Mouse (Mus musculus) intestine, embryonic 16.5 days (tissue): ENCODE data around the gene Fam49a. TPM values are rescaled to one million over a fixed set of nuclear protein-coding genes. Genes with fewer than 3 reads are reported as not detected.

Source experiments
- ATAC-seq: fragments of 200-750 bp; cut with Nextera tagmentation; 2 replicates; pipeline ENCODE4 v1.8.0; 2017; ENCODE audit warnings: moderate TSS enrichment, moderate library complexity
- H3K27ac ChIP-seq: fragments of 300-500 bp; sonication (generic); 2 replicates; pipeline ENCODE4 v1.5.1; 2014; ENCODE audit warnings: mild to moderate bottlenecking, low read length
- H3K27me3 ChIP-seq: fragments of 300-500 bp; sonication (generic); replicated peaks from 2 replicates; pipeline ENCODE4 v1.6.1; 2014; ENCODE audit warnings: low read length, control low read depth, mixed read lengths; ENCODE audit not compliant: control insufficient read depth, insufficient read depth
- H3K36me3 ChIP-seq: fragments of 300-500 bp; sonication (generic); 2 replicates; pipeline ENCODE4 v1.6.1; 2014; ENCODE audit warnings: low read length, control low read depth; ENCODE audit not compliant: control insufficient read depth, insufficient read depth
- H3K4me1 ChIP-seq: fragments of 300-500 bp; sonication (generic); 2 replicates; pipeline ENCODE4 v1.6.1; 2014; ENCODE audit warnings: low read length, control low read depth, mixed read lengths; ENCODE audit not compliant: control insufficient read depth, insufficient read depth
- H3K4me2 ChIP-seq: fragments of 300-500 bp; sonication (generic); 2 replicates; pipeline ENCODE4 v1.6.1; 2014; ENCODE audit warnings: low read depth, low read length, control low read depth
- H3K4me3 ChIP-seq: fragments of 300-500 bp; sonication (generic); 2 replicates; pipeline ENCODE4 v1.5.1; 2014; ENCODE audit warnings: mild to moderate bottlenecking, low read length
- H3K9ac ChIP-seq: fragments of 300-500 bp; sonication (generic); 2 replicates; pipeline ENCODE4 v1.6.1; 2014; ENCODE audit warnings: low read depth, low read length
- H3K9me3 ChIP-seq: fragments of 300-500 bp; sonication (generic); 2 replicates; pipeline ENCODE4 v1.6.1; 2016; ENCODE audit warnings: low read length, control low read depth; ENCODE audit not compliant: control insufficient read depth
- WGBS: fragments of 180-500 bp; shearing (Covaris S2); extraction: QIAGEN DNeasy Blood & Tissue Kit; methylation state at CpG from one replicate; pipeline ENCODE4 v1.1.7; 2014; 5-methylcytosine and 5-hydroxymethylcytosine counted together
- polyA plus RNA-seq: library from polyadenylated mRNA; unstranded; fragments of >200 nt; fragmentation: Nextera tagmentation; extraction: Ambion mirVana; gene quantifications from 2 replicates; pipeline ENCODE4 v1.2.1, GENCODE M21; 2015

The Fam49a gene
- polyA plus RNA-seq, 1 experiment from 2014 or later = 8.6 TPM

DNA sequence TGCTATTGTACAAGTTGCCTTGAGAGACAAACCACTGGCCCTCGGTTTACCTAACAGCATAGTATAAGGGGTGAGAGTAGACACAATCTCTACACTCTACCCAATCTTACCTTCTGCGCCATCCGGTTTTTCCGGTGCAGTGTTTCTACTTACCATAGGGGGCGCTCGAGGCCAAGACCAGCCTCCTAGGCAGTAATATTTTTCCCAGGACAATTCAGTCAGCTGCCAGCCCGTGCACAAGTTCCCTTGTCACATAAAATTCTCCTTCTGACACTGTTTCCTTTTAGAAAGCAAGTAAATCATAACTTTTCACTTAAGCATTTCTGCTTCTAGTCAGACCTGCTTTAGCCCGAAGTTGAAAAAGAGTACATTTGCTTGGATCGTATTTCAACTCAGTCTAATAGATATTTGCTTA is 139.1 kb downstream of the Fam49a start:
- Histone ChIP-seq H3K4me2 (peak overlapping the region; percentile 50), H3K36me3 (no peaks in the 10 kb centered on the region), H3K4me3 (peak overlapping the region; percentile 24; the same call in 1 of the 2 replicates), H3K9me3 (no peaks in the 10 kb centered on the region), H3K9ac (no peak overlapping the region), H3K4me1 (peaks cover 3% of the 10 kb centered on the region), H3K27ac (no peak overlapping the region), H3K27me3 (no peaks in the 10 kb centered on the region)
- WGBS = 44% methylated on average over 9 of the region's 9 CpGs
- ATAC-seq = peak; percentile 62; the same call in 1 of the 2 replicates

DNA sequence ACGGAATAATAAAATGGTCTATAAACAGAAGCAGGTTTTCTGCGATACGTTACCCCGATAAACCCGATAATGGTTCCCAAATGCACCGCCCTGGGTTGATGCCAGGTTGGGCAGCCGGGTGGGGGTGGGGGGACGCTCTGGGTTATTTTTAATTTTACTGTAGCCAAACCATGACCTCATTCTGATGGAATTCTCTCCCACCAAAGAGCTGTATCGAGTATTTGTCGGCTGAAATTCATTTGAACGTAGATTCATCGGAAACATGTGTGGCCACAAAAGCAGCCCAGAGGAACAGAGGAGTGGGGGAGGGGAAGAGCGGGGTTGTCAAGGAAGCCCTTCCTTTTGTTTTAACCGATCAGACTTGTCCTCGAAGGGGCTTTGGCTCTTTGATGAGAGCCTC is 139.6 kb downstream of the Fam49a start:
- peak; percentile 38; the same call in 1 of the 2 replicates for ATAC-seq
- WGBS = 31% methylated on average over 15 of the region's 15 CpGs
- Histone ChIP-seq H3K27me3 (no peaks in the 10 kb centered on the region), H3K4me2 (peak overlapping the region; percentile 50), H3K4me3 (peak overlapping the region; percentile 24; the same call in 1 of the 2 replicates), H3K9ac (no peak overlapping the region), H3K36me3 (no peaks in the 10 kb centered on the region), H3K9me3 (no peaks in the 10 kb centered on the region), H3K4me1 (peaks cover 3% of the 10 kb centered on the region), H3K27ac (no peak overlapping the region)

DNA sequence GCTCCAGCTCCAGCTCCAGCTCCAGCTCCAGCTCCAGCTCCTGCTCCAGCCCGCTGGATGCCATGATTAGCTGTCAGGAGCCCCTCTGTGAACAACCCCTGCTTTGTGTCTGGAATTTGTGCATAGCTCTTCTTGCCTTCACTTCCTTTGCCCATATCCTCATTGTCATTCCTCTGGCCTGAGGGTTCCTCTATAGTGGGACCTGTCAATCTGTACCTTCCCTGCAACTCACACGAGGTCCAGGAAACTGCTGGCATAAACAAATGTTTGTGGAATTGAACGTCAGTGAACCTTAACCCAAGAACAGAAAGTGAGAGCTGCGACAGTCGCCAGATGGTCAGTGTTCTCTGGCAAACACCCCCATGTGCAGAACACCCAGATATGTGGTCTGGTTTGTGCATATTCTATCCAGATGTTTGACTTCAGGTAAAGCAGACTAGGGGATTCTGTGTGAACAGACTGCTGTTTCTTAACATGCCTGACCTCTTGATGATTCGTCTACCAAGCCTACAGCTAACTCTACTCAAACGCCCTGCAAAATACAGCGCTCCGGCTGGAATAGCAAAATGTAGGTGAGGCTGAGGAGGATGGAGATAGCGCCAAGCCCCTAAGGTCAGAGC is 143.7 kb downstream of the Fam49a start:
- no peak overlapping the region for H3K4me3 ChIP-seq
- H3K27me3 ChIP-seq = no peaks in the 10 kb centered on the region
- no peak overlapping the region for H3K27ac ChIP-seq
- H3K36me3 ChIP-seq = no peaks in the 10 kb centered on the region
- H3K9me3 ChIP-seq = no peaks in the 10 kb centered on the region
- no peak overlapping the region for H3K4me2 ChIP-seq
- peaks cover 3% of the 10 kb centered on the region for H3K4me1 ChIP-seq
- no peak overlapping the region for H3K9ac ChIP-seq
- no peak for ATAC-seq
- WGBS = 44% methylated on average over 10 of the region's 10 CpGs

DNA sequence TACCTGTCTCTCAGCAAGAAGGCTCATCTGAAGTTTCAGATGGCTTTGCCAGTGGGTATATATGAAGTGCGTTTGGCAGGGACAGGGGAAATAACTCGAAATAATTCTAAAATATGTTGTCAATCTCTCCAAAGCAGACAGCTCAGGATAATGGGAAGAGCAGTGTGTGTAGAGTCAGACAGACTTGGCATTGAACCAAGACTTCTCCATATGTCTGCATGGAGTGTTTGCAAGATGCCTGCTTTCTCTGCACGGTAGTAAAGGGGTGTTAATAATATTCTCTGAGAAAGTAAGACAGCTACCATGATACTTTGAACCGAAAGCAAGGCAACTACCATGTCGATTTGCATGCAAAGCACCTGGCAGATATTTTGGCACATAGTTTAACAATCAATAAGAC is 147.1 kb downstream of the Fam49a start:
- Histone ChIP-seq H3K27me3 (no peaks in the 10 kb centered on the region), H3K4me3 (no peak overlapping the region), H3K4me2 (no peak overlapping the region), H3K4me1 (no peaks in the 10 kb centered on the region), H3K9ac (no peak overlapping the region), H3K27ac (no peak overlapping the region), H3K9me3 (no peaks in the 10 kb centered on the region), H3K36me3 (no peaks in the 10 kb centered on the region)
- 54% methylated on average over 5 of the region's 5 CpGs for WGBS
- ATAC-seq = no peak

DNA sequence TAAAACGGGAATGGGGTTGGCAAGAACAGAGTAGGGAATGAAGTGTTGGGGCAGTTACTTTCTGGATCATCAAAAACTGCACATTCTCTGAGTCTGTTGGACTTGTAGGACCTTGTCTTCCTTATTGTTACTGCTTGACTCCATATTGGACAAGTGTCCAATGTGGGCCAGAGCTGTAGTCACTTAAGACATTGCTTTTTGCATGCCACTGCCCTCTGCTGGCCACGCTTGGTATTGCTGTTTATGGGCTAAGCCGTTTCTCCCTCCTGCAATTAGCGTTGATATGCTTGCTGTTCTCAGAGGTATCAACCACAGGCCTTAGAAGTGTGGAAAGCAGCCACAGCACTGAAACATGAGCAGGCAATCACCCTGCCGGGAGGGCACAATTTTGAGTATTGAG is 150.7 kb downstream of the Fam49a start:
- Histone ChIP-seq H3K9me3 (no peaks in the 10 kb centered on the region), H3K4me1 (no peaks in the 10 kb centered on the region), H3K4me3 (no peak overlapping the region), H3K4me2 (no peak overlapping the region), H3K9ac (no peak overlapping the region), H3K27ac (no peak overlapping the region), H3K36me3 (no peaks in the 10 kb centered on the region), H3K27me3 (no peaks in the 10 kb centered on the region)
- WGBS = 38% methylated on average over 5 of the region's 5 CpGs
- ATAC-seq = peak; percentile 42; the same call in 1 of the 2 replicates

DNA sequence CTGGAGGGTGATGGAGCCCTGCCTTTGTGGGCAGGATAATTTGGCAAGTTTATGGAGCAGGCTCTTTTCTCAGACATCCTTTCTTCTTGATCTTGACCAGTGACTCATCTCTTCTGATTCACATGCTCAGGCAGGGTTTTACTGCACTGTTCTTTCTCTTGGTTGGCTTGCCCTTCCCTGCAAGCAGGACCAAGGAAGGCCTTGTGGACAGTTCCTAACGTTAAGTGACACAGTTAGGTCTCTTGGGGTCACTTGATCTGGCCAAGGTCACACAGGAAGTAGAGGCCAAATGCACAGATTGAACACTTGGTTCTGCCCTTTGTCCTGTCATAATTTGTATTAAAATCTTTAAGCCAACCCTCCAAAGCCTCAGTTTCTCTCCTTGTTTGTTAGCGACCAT is 158.5 kb downstream of the Fam49a start:
- no peaks in the 10 kb centered on the region for H3K36me3 ChIP-seq

DNA sequence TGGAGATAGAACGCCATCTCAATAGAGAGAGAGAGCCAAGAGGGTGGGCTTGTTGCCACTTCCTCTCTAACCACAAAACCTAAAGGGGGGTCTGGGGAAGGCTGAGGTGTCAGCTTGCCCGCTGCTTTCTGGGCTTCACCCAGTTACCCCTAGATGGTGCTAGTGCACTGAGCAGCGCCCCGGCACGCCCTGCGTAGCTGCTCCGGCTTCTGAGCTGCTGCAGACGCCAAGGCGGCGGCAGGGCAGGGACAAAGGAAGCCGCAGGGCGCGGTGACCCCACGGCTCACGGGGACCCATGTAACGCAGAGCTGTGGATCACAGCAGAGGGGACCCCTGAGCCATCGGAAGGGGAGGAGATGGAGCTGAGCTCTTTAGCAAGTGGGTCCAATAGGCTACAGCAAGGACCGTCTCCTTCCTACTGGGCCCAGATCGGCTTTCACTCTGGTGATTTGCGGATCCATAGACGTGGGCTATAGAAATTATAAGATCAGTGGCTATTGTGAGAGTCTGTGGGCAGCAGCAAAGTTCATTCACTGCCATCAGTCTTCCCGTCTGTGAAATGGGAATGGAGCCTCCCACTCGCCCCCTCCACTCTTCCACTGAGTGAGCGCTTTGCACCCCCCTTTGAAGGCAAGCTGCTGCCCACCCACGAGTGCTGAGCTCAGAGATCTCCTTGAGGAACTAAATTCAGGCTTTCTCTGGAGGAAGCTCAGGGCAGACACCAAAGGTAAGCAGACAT is 159.1 kb downstream of the Fam49a start:
- Histone ChIP-seq H3K4me1 (peaks cover 3% of the 10 kb centered on the region; the same call in 1 of the 2 replicates), H3K27ac (no peak overlapping the region), H3K9ac (peak overlapping the region; percentile 79), H3K4me2 (peak overlapping the region; percentile 75), H3K4me3 (peak overlapping the region; percentile 52), H3K36me3 (no peaks in the 10 kb centered on the region), H3K27me3 (no peaks in the 10 kb centered on the region), H3K9me3 (no peaks in the 10 kb centered on the region)
- WGBS = 15% methylated on average over 25 of the region's 25 CpGs
- ATAC-seq = peak; percentile 97

More for the DNA sequence above, 158.5 kb downstream of the Fam49a start:
- Histone ChIP-seq H3K4me1 (peaks cover 3% of the 10 kb centered on the region; the same call in 1 of the 2 replicates), H3K27ac (no peak overlapping the region), H3K27me3 (no peaks in the 10 kb centered on the region), H3K4me3 (no peak overlapping the region), H3K9me3 (no peaks in the 10 kb centered on the region), H3K4me2 (no peak overlapping the region), H3K9ac (no peak overlapping the region)
- peak; percentile 45 for ATAC-seq
- WGBS = 10% methylated on average over 2 of the region's 2 CpGs

DNA sequence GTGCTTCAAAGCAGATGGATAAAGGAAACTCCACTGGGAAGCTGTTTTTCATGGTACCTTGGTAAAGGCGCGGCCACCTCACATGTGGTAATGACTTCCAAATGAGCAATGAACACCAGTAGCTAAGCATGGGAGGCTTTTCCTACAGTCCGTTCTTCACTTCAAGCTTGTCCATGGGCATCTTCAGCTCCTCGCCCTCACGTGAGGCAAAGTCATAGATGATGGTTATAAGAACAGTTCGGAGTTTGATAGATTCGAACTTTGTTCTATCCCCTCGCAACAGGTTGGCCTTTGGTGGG is 159.6 kb downstream of the Fam49a start:
- Histone ChIP-seq H3K9ac (0 out of 2 replicates have a peak overlapping the region, but pooled peaks have one; percentile 79), H3K9me3 (no peaks in the 10 kb centered on the region), H3K27ac (no peak overlapping the region), H3K4me3 (no peak overlapping the region), H3K36me3 (no peaks in the 10 kb centered on the region), H3K4me2 (no peak overlapping the region), H3K27me3 (no peaks in the 10 kb centered on the region), H3K4me1 (peaks cover 3% of the 10 kb centered on the region; the same call in 1 of the 2 replicates)
- 97% methylated on average over 8 of the region's 8 CpGs for WGBS
- no peak for ATAC-seq

DNA sequence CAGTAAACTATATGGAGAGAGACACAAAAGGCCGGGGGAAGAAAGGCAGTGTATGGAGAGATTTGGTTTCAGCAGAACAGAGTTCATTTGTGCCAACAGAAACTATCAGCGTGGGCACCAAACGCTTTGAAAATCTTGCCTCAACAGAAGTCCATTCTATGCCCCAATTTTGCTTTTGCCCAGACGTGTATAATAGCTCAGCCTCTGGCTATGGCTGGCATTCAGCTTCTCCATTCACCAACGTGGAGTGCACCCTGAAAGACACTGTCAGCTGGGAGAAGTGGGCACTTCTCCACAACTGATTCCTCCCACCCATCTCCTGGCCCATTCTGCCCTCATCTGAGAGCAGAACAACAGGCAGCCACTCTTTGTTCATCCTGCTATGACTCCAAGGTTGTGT is 163.2 kb downstream of the Fam49a start:
- Histone ChIP-seq H3K9me3 (no peaks in the 10 kb centered on the region), H3K4me2 (no peak overlapping the region), H3K4me3 (no peak overlapping the region), H3K4me1 (peaks cover 3% of the 10 kb centered on the region; the same call in 1 of the 2 replicates), H3K36me3 (no peaks in the 10 kb centered on the region), H3K27me3 (no peaks in the 10 kb centered on the region), H3K27ac (no peak overlapping the region), H3K9ac (no peak overlapping the region)
- no peak for ATAC-seq
- WGBS = 71% methylated on average over 5 of the region's 5 CpGs
